Mouse (Mus musculus): Measurements from ENCODE around the gene Tfdp2. TPM values are rescaled to one million over a fixed set of nuclear protein-coding genes. Genes with fewer than 3 reads are reported as not detected.

Gene Tfdp2
- 10 to 100 TPM; 15.2 TPM for total RNA-seq (2023)

GRCm38 (mm10) chr9:96195885-96196622 is at the start of gene Tfdp2:
Gene Tfdp2 (plus strand): TSS chr9:96196275.

DNA sequence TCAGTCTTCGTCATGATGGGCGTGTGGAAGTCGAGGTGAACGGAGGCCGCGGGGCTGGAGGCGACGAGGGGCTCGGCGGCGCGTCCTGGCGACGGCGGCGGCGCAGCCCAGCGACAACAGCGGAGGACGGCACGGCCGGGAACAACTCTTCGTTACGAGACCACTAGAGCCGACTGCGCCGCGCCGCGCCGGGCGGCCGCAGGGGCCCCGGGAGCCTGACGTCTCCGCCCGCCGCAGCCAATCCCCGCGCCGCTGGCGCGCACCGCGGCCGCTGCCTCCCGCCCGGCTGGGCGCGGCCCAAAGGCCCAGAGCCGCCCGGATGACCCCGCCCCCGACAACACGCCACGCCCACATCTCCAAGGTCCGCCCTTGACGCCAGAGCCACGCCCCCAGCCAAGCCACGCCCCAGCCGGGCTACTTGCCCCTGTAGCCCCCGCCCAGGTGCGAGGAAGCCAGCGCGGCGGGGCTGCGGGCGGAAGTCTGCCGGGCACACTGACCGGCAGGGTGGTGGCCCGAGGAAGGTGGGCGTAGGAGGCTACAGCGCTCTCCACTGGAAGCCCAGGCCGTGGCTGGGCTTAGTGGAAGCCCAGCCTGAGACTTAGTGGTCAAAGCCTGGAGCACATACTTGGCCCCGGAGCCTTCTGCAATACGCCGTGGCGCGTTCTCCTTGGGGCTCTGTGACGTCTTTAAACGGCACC is 168.2 kb downstream of the Tfdp2 start, which contains the start of gene Atp1b3:
Gene Atp1b3, minus strand, starts transcription at position 302 of the 698 bp plus-strand sequence.

Other genes with a start within 250 kb of the Tfdp2 start
- 10 to 100 TPM; 26.3 to 27.1 TPM for gene Xrn1, start 241.5 kb upstream of the Tfdp2 start, total RNA-seq (2023)
- gene Gk5, start 76.9 kb upstream of the Tfdp2 start, total RNA-seq (2023): 10 to 100 TPM; 10.5 to 13.2 TPM
- 100 to 1,000 TPM; 110 to 117 TPM for gene Atp1b3, start 168.2 kb downstream of the Tfdp2 start, total RNA-seq (2023)